13 mouse cellular contexts compared by ENCODE assay signal in the genomic region with DNA sequence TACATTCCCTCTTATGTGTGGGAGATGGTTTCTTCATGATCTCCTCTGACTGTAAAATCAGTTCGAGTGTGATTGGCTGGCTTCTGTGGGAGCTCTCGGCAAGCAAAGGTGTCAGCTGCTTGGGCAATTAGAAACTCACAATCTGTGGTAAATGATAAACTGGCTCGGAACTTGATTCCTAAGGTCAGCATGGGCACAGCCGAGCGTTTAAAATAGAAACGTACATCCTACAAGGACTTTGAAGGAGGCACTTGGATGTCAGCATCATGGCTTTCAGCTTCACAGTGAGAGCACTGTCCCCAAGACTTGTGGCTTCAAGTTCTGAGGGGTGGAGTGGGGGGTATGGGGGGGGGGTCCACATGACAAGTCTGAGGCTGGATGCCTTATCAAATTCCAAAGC.
"Had no signal": no experiment of that assay in that cellular context is flagged by ENCODE, and none has a peak within 500 bp of the region (broad histone marks: within the 10 kb centered on the region; RNA-seq: fewer than 3 reads in every experiment).

No protein-coding gene starts in this region.

- H3K4me1 ChIP-seq: intestine, embryonic 15.5 days; limb, embryonic 13.5 days; midbrain, embryonic 15.5 days had no signal

- H3K4me3 ChIP-seq: intestine, embryonic 15.5 days; limb, embryonic 13.5 days; liver, embryonic 12.5 days; midbrain, embryonic 15.5 days; neural tube, embryonic 12.5 days had no signal

- H3K27ac ChIP-seq: intestine, embryonic 15.5 days; limb, embryonic 13.5 days; liver, embryonic 12.5 days; midbrain, embryonic 15.5 days; neural tube, embryonic 12.5 days had no signal

- H3K27me3 ChIP-seq: intestine, embryonic 15.5 days; limb, embryonic 13.5 days; liver, embryonic 12.5 days; midbrain, embryonic 15.5 days; neural tube, embryonic 12.5 days had no signal

- H3K9ac ChIP-seq: intestine, embryonic 15.5 days; limb, embryonic 13.5 days; liver, embryonic 12.5 days; lung, embryonic 14.5 days; midbrain, embryonic 15.5 days; neural tube, embryonic 12.5 days had no signal

- DNase-seq: left cerebral cortex, postnatal 4 days; lung, embryonic 14.5 days; lung, postnatal 10 days; lung, postnatal 4 days; right cerebral cortex, postnatal 4 days; spleen, adult 18-20 months; thymus, adult 18-20 months; thymus, postnatal 25 days had no signal

- H3K36me3 ChIP-seq: intestine, embryonic 15.5 days; limb, embryonic 13.5 days; liver, embryonic 12.5 days; midbrain, embryonic 15.5 days; neural tube, embryonic 12.5 days had no signal
